Mouse (Mus musculus): Measurements from ENCODE around the gene Fam162b.

Fam162b gene

DNA sequence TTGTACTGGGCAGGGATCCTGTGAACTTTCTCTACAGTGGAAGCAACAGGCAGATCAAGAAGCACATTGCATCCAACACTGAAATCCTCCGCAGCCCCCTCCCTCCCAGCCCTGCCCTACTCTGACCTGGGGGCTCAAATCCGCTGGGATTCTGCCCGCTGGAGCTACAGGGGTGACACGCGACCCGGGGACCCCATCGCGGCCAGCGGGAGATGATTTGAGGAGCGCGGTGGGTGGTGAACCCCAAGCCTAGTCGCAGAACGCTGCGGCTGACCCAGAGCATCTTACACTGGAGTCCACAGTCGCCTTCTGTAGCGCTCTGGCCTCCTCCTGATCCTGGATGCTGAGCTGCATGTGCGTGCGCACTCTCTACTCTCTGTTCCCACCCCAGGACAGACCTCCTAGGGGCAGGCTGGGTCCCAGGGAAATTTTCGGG, at the start of gene Fam162b:
Gene Fam162b (minus strand): TSS at position 379 of the 436 bp plus-strand sequence.
- no peak for DNase-seq (ENCODE audit: low spot score)

DNA sequence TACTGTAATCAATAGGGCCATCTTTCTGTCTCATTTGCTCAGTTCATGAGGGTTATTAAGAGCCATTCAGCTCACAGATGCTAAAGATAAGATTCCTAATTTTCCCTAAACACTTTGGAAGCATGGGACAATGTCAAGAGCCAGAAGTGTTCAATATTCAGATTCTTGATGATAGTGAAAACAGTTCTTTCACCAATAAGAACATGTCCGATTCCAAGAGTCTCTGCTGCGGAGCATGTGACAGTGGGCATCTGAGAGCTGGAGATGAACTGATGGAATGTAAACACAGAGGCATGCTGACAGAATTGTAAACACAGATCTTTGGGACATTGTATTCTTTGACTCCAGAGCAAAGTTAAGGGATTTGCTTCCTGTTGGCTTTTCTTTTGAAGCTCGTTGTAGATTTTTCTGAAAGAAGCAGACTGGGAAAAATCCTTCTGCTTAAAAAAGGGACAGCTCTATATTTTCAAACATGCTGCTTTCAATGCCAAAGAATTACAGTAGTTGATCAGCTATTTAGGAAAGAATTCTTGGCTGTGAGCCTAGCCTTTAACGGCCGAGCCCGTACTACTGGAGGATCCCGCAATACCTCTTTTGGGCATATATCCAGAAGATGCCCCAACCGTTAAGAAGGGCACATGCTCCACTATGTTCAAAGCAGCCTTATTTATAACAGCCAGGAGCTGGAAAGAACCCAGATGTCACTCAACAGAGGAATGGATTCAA, 41.3 kb upstream of the Fam162b start, which contains the start of gene Gprc6a:
Gene Gprc6a (minus strand): TSS at position 51 of the 726 bp plus-strand sequence.
- no peak for DNase-seq (ENCODE audit: low spot score)

GRCm38 (mm10) chr10:51621193-51621592, 30.9 kb upstream of the Fam162b start:
- DNase-seq (ENCODE audit: low spot score), result no peak

DNA sequence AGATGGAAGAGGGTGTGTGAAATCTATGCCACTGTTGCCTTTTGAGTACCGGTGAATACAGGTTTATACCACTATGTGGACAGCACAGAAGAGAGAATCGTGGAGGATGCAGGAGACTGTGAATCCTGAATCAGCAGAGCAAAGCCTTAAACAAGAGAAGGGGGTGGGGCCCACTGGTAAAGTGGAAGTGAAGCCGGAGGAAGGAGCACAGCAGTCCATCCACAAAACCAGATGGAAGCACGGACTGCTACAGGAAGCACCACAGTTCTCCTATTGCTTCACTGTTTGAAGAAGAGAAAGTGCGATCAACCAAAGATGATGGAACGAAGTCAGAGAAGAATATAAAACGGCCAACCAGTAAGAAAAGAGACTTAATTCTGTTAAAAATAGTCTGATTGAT, 29.8 kb upstream of the Fam162b start:
- DNase-seq (ENCODE audit: low spot score), result no peak

DNA sequence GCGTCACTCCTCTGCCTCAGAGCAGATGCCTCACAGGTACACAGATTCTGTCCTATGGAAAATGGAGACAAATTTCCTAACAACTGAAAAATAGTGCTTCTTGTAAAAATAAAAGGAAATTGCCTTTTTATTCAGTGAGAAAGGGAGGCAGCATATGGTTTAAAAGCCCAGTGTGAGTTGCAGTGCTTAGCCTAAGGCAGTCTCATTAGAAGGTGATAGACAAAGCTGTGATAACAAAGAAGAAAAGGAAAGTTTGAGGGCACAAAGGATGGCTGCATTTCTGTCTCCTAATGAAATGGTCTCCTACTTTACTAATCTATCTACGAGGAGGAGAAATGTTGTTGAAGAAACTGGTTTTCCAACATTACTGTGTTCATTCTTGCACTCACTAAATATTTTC, 28.2 kb upstream of the Fam162b start:
- no peak for DNase-seq (ENCODE audit: low spot score)

- DNase-seq (ENCODE audit: low spot score), result no peak
Observed at GRCm38 (mm10) chr10:51614826-51615590, 24.7 kb upstream of the Fam162b start.

DNA sequence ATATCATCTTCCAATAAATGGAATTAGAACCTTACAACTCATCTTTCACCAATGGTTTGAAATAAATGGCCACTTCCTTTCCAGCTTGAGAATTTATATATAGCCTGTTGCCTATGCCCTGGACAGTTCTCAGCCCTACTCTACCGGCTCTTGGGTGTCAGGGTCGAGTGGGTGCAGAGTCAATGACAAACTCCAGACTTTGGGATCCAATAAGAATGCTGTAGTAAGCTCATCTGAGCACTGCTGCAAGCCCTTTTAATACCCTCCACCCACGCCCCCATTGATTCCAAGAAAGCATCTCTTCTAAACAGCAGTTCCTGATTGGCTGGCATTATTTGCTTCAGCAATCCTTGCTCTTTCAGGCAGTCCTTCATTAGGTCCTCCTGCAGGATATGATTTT, 23.1 kb upstream of the Fam162b start:
- DNase-seq (ENCODE audit: low spot score), result no peak

GRCm38 (mm10) chr10:51611969-51612682, 21.8 kb upstream of the Fam162b start:
- DNase-seq (ENCODE audit: low spot score), result no peak

- no peak for DNase-seq (ENCODE audit: low spot score)
Observed at GRCm38 (mm10) chr10:51609741-51610425, 19.6 kb upstream of the Fam162b start.

DNA sequence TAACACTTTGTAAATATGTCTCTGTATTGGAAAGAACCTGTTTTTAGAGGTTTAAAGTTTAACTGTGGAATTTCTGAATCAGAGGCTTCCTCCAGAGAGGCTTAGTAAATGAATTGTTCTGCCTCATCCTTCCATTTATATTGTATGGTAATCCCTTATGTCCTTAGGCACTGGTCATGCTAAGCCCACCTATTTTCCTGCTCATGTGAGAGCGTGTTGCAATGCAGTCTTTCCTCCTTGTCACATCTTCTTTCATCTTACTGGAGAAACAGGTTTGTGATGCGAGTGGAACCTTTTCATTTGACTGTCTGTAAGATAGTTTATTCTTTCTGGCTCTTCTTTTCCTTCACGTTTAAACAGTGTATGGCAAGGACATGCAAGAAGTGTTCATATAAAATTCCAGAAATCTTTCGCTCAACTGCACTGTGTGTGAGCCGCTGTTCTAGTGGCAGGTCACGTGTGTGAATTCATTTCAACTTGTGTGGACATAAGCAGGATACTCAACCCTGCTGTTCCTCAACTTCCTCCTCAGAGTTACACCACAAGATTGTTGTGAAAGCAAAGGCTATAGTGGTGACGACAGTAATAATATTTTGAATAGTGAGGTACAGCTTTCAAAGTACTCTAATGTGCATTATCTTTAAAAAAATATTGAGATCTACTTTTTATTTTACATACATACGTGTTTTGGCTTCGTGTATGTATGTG, 6.8 kb upstream of the Fam162b start:
- DNase-seq (ENCODE audit: low spot score), result no peak

- DNase-seq (ENCODE audit: low spot score), result no peak
Observed at GRCm38 (mm10) chr10:51595001-51595931, 4.9 kb upstream of the Fam162b start.

- no peak for DNase-seq (ENCODE audit: low spot score)
Observed at GRCm38 (mm10) chr10:51591574-51591973, 1.3 kb upstream of the Fam162b start.

- no peak for DNase-seq (ENCODE audit: low spot score)
Observed at GRCm38 (mm10) chr10:51584919-51585318, 5.4 kb downstream of the Fam162b start.

- DNase-seq (ENCODE audit: low spot score), result no peak
Observed at GRCm38 (mm10) chr10:51584378-51584777, 5.9 kb downstream of the Fam162b start.

- DNase-seq (ENCODE audit: low spot score), result no peak
Observed at GRCm38 (mm10) chr10:51571225-51571996, 18.9 kb downstream of the Fam162b start.

- no peak for DNase-seq (ENCODE audit: low spot score)
Observed at GRCm38 (mm10) chr10:51556005-51556404, 34.3 kb downstream of the Fam162b start.

DNA sequence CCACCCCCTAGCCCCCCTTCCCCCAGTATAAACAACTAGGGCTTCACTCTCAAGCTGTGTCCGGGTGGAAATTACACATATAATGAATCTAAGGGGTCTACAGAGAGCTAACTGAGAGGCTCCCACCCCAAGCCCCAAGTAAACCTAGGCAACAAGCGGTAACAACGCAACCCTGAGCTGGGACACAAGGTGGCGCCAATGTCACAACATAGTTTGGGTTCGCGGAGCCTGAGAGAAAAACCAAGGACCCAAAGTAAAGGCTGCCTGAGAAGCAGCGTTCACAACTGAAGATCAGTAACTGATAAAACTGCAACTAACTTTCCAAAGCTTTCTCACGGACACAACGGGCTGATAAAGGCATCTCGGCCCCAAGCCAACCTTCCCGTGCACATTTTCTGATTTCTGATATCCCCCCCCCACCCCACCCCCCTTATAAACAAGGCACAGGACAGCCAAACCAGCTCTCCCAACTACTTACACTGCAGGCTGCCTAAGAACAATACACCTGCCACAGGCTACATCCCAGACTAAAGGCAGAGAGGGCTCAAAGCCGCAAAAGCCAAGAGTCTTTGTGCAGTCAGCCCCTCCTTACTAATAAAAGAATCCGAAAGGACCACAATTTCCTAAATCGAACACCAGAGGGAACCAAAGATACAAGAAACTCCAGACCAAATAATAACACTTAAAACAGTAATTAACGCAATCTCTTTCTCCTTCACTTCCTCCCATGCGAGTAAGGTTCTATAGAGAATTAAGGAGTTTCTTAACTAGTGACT, 36.8 kb downstream of the Fam162b start:
- peak; percentile 70 for DNase-seq (ENCODE audit: low spot score)

Data from urinary bladder, postnatal 25 days (tissue).